Mouse (Mus musculus) liver, embryonic 13.5 days (tissue): ENCODE results near the gene Nuak2. TPM values are rescaled to one million over a fixed set of nuclear protein-coding genes. Genes with fewer than 3 reads are reported as not detected.

Experiments
- ATAC-seq: fragments of 200-750 bp; cut with Nextera tagmentation; 2 replicates; pipeline ENCODE4 v1.8.0; 2017; ENCODE audit warnings: low read depth, mild to moderate bottlenecking, moderate number of reproducible peaks, moderate library complexity
- DNase-seq: peaks from one replicate; pipeline ENCODE4 v3.0.0; 2022
- H3K27ac ChIP-seq: fragments of 300-500 bp; sonication (generic); 2 replicates; pipeline ENCODE4 v1.5.1; 2015; ENCODE audit warnings: moderate library complexity, mild to moderate bottlenecking, inconsistent platforms
- H3K27me3 ChIP-seq: fragments of 300-500 bp; sonication (generic); 2 replicates; pipeline ENCODE4 v1.6.1; 2015; ENCODE audit warnings: mild to moderate bottlenecking, inconsistent platforms
- H3K36me3 ChIP-seq: fragments of 300-500 bp; sonication (generic); 2 replicates; pipeline ENCODE4 v1.6.1; 2015; ENCODE audit warnings: mild to moderate bottlenecking, inconsistent platforms
- H3K4me1 ChIP-seq: fragments of 300-500 bp; sonication (generic); replicated peaks from 2 replicates; pipeline ENCODE4 v1.6.1; 2015; ENCODE audit warnings: inconsistent platforms
- H3K4me2 ChIP-seq: fragments of 300-500 bp; sonication (generic); 2 replicates; pipeline ENCODE4 v1.6.1; 2015; ENCODE audit warnings: inconsistent platforms, mild to moderate bottlenecking, moderate library complexity
- H3K4me3 ChIP-seq: fragments of 300-500 bp; sonication (generic); replicated peaks from 2 replicates; pipeline ENCODE4 v1.5.1; 2015; ENCODE audit warnings: mild to moderate bottlenecking, inconsistent platforms
- H3K9ac ChIP-seq: fragments of 300-500 bp; sonication (generic); 2 replicates; pipeline ENCODE4 v1.6.1; 2015; ENCODE audit warnings: mild to moderate bottlenecking, inconsistent platforms
- H3K9me3 ChIP-seq: fragments of 300-500 bp; sonication (generic); replicated peaks from 2 replicates; pipeline ENCODE4 v1.6.1; 2016; ENCODE audit warnings: inconsistent platforms
- WGBS: fragments of 180-500 bp; shearing (Covaris S2); methylation state at CpG from one replicate; pipeline ENCODE4 v1.1.7; 2015; ENCODE audit not compliant: insufficient replicate concordance; 5-methylcytosine and 5-hydroxymethylcytosine counted together
- polyA plus RNA-seq: library from polyadenylated mRNA; unstranded; fragments of >200 nt; fragmentation: Nextera tagmentation; extraction: Ambion mirVana; gene quantifications from 2 replicates; pipeline ENCODE4 v1.2.1, GENCODE M21; 2015

Gene Nuak2
- polyA plus RNA-seq, 1 experiment from 2014 or later: 1.6 TPM

DNA sequence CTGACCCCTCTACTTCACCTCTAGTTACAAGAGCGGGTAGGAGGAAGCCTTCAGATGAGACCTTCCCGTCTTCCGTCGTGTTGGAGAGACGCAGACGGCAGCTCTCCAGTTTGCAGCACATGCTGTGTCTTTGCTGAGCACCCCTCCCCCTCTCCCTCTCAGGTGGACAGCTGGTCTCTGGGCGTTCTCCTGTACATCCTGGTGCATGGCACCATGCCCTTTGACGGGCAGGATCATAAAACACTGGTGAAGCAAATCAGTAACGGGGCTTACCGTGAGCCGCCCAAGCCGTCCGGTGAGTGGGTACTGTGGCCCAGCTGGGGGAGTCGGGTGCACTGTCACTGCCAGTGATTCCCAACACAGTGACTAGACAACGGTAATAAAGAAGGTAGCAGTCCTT lies 14.5 kb downstream of the Nuak2 start:
- H3K9me3 ChIP-seq: no peaks in the 10 kb centered on the region
- H3K27me3 ChIP-seq: no peaks in the 10 kb centered on the region
- 81% methylated on average over 15 of the region's 15 CpGs for WGBS
- H3K27ac ChIP-seq: no peak overlapping the region
- H3K4me1 ChIP-seq: peaks cover 46% of the 10 kb centered on the region
- DNase-seq: no peak
- no peak overlapping the region for H3K4me2 ChIP-seq
- no peak for ATAC-seq
- no peak overlapping the region for H3K4me3 ChIP-seq
- H3K9ac ChIP-seq: no peak overlapping the region
- peaks cover 18% of the 10 kb centered on the region for H3K36me3 ChIP-seq

DNA sequence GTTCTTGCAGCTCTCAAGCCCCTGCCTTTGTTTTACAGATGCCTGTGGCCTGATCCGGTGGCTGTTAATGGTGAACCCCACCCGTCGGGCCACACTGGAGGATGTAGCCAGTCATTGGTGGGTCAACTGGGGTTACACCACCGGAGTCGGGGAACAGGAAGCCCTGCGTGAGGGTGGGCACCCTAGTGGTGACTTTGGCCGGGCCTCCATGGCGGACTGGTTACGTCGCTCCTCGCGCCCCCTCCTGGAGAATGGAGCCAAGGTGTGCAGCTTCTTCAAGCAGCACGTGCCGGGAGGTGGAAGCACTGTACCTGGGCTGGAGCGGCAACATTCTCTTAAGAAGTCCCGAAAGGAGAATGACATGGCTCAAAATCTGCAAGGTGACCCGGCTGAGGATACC lies 15.4 kb downstream of the Nuak2 start:
- Histone ChIP-seq H3K9me3 (no peaks in the 10 kb centered on the region), H3K36me3 (peaks cover 18% of the 10 kb centered on the region), H3K4me2 (no peak overlapping the region), H3K4me1 (peaks cover 55% of the 10 kb centered on the region), H3K27me3 (no peaks in the 10 kb centered on the region), H3K9ac (no peak overlapping the region), H3K27ac (no peak overlapping the region), H3K4me3 (no peak overlapping the region)
- ATAC-seq (no peak), DNase-seq (no peak)
- 76% methylated on average over 17 of the region's 17 CpGs for WGBS

DNA sequence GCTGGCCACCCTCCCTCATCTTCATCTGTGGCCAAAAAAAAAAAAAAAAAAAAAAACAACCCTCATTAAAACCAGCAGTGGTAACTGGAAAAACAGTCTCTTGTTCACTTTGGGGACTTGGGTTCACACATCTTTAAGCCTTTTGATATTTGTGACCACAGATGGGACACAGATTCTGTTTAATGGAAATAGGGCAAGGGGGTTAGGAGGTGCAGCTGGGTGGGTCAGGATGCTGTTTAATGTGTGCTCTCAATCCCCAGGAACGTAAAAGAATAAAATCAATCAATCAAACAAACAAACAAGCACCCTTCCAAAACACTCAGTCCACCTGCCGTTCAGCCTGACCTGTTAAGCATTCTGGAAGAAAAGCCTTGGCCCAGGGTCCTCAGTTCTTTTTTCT lies 17.3 kb downstream of the Nuak2 start:
- H3K4me1 ChIP-seq: peaks cover 58% of the 10 kb centered on the region
- peak overlapping the region; percentile 16; the same call in 1 of the 2 replicates for H3K4me2 ChIP-seq
- no peak overlapping the region for H3K9ac ChIP-seq
- H3K4me3 ChIP-seq: no peak overlapping the region
- peaks cover 18% of the 10 kb centered on the region for H3K36me3 ChIP-seq
- no peak for DNase-seq
- 58% methylated on average over 2 of the region's 2 CpGs for WGBS
- peak overlapping the region; percentile 79 for H3K27ac ChIP-seq
- no peaks in the 10 kb centered on the region for H3K27me3 ChIP-seq
- H3K9me3 ChIP-seq: no peaks in the 10 kb centered on the region
- ATAC-seq: no peak

DNA sequence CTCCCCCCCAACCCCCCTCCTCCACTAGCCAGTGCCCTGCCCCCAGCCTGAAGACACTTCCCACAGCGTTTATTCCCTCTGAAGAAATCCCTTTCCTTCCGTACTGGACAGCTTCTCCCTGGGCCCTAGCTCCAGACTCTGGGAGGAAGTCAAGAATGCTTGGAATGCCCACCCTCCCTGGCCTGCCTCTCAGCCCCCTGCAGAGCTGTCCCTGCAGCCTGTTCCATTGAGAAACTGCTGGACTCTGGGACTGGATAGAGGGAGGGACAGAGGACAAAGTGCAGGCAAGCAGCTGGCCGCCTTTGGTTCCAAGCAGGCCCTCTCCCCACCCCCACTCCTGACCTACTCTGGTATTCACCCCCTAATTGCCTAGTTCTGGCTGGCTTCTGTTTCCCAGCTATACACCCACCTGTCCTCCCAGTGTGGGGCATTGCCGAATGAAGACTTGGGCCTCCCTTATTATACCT lies 17.8 kb downstream of the Nuak2 start:
- H3K27ac ChIP-seq: peak overlapping the region; percentile 79
- peaks cover 18% of the 10 kb centered on the region for H3K36me3 ChIP-seq
- H3K4me1 ChIP-seq: peaks cover 61% of the 10 kb centered on the region
- peak overlapping the region; percentile 22; the same call in 1 of the 2 replicates for H3K9ac ChIP-seq
- no peaks in the 10 kb centered on the region for H3K9me3 ChIP-seq
- ATAC-seq: peak; percentile 72
- H3K4me2 ChIP-seq: peak overlapping the region; percentile 16
- H3K4me3 ChIP-seq: no peak overlapping the region
- no peak for DNase-seq
- no peaks in the 10 kb centered on the region for H3K27me3 ChIP-seq
- WGBS: 45% methylated on average over 4 of the region's 4 CpGs

DNA sequence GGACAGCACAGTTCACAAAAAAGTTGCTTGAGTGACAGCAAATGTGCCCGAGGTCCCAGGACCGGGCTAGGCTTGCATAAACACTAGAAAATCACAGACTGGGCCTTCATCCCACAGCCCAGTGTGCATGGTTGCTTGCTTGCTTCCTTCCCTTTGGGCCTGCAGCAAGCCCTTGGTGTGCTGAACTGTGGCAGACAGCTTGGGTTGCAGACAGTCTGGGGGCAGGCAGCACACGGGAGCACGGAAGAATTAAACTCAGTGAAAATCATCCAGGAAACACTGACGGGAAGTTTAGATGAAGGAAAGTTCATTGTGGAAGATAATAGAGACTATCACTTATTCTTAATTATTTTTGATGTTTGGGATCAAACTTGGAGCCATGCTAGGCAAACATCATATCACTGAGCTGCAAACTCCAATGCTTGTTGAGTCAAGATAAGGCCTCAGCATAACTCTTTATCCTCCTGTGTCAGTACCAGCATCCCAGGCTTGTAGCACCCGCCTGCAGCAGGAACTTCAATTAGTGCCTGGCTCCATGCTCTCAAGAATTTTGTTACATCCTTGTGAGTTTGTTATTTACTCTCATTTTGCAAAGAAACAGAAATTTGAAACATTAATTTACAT lies 18.4 kb downstream of the Nuak2 start:
- Histone ChIP-seq H3K27ac (peak overlapping the region; percentile 79), H3K4me1 (peaks cover 60% of the 10 kb centered on the region), H3K4me2 (peak overlapping the region; percentile 16), H3K9ac (no peak overlapping the region), H3K4me3 (no peak overlapping the region), H3K9me3 (no peaks in the 10 kb centered on the region), H3K27me3 (no peaks in the 10 kb centered on the region), H3K36me3 (peaks cover 18% of the 10 kb centered on the region)
- ATAC-seq (peak; percentile 62), DNase-seq (no peak)
- 30% methylated on average over 6 of the region's 6 CpGs for WGBS

DNA sequence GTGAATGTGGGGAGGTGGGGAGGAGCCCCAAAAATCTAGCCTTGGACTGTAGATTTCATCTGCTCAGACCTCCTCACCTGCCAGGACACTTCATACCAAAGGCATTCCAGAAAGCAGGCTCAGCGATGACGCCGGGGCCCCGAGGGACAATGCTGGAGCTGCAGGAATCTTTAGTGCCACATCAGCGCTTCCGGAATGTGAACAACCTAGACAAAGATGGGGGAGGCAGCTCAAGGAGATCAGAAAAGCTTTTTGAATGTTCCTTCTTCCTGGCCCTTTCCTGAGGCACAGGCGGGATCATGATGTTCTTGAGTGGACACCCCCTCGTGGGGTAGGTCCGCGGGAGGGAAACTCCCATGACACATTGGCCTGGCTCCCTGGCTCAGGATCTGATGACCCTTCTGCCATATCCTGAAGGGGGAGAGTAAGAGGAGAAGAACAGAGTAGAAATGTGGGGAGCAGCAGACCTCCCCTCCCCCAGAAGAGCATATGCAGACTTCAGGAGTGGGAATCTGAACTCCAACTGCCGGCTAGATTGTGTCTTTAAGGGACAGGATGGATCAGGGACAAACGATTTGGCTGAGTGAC lies 19.5 kb downstream of the Nuak2 start:
- DNase-seq (no peak), ATAC-seq (no peak)
- Histone ChIP-seq H3K27me3 (no peaks in the 10 kb centered on the region), H3K4me1 (peaks cover 60% of the 10 kb centered on the region), H3K9ac (no peak overlapping the region), H3K36me3 (peaks cover 16% of the 10 kb centered on the region), H3K27ac (peak overlapping the region; percentile 79; the same call in 1 of the 2 replicates), H3K9me3 (no peaks in the 10 kb centered on the region), H3K4me3 (no peak overlapping the region), H3K4me2 (no peak overlapping the region)
- WGBS: 63% methylated on average over 12 of the region's 12 CpGs

DNA sequence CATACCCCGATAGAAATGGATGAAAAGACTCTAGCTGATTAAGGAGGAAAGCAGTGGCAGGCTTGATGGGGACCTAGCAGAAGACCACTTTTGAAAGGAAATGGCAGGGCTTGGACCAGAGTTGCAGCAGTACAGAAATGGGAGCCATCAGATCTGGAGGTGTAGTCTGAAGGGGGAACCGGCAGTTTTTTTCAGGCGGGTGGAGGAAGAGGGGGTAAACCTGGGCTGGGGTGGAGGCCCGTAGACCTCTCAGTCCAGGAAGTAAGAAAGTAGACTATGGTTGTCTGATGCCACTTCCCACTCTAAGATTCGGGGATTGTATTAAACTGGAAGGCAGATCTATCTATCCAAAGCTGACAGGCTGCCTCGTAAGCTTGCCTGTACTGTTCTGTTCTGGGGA lies 21.0 kb downstream of the Nuak2 start:
- H3K27ac ChIP-seq: no peak overlapping the region
- H3K27me3 ChIP-seq: no peaks in the 10 kb centered on the region
- peaks cover 67% of the 10 kb centered on the region for H3K4me1 ChIP-seq

DNA sequence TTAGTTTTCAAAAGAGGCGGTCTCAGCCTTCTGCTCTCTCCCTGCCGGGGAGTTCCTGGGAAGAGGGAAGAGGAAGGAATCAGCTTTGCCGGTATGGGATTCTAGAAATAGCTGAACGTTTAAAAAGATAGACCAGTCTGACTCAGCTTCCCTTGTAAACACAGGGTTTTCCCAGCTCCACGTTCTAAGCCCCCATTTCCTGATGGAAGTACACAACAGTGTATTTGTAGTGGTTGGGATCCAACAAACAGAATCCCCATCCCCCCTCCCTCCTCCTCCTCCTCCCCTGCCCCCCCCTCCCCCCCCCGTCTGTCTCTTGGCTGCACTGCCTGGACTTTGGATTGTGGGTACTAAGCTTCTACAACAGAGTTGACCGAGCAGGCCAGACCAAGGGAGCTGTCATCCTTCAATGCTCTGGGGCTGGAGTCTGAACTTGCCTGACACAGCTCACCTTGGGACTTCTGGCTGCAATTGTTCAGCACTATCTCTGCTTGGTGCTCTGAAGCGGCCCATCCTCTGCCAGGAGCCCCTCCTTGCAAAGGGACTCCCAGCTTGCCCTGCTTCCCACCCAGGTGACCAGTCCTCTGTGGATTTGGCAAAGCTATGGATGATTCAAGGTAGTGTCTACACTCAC lies 22.2 kb downstream of the Nuak2 start:
- Histone ChIP-seq H3K4me3 (no peak overlapping the region), H3K27me3 (no peaks in the 10 kb centered on the region), H3K4me2 (no peak overlapping the region), H3K9me3 (no peaks in the 10 kb centered on the region), H3K9ac (no peak overlapping the region), H3K27ac (no peak overlapping the region), H3K4me1 (peaks cover 70% of the 10 kb centered on the region), H3K36me3 (no peaks in the 10 kb centered on the region)
- WGBS: 35% methylated on average over 8 of the region's 8 CpGs
- no peak for DNase-seq
- no peak for ATAC-seq

More for the DNA sequence above, 21.0 kb downstream of the Nuak2 start:
- DNase-seq (no peak), ATAC-seq (no peak)
- 30% methylated on average over 6 of the region's 6 CpGs for WGBS
- Histone ChIP-seq H3K9me3 (no peaks in the 10 kb centered on the region), H3K4me3 (no peak overlapping the region), H3K4me2 (no peak overlapping the region), H3K36me3 (peaks cover 4% of the 10 kb centered on the region; the same call in 1 of the 2 replicates), H3K9ac (no peak overlapping the region)

DNA sequence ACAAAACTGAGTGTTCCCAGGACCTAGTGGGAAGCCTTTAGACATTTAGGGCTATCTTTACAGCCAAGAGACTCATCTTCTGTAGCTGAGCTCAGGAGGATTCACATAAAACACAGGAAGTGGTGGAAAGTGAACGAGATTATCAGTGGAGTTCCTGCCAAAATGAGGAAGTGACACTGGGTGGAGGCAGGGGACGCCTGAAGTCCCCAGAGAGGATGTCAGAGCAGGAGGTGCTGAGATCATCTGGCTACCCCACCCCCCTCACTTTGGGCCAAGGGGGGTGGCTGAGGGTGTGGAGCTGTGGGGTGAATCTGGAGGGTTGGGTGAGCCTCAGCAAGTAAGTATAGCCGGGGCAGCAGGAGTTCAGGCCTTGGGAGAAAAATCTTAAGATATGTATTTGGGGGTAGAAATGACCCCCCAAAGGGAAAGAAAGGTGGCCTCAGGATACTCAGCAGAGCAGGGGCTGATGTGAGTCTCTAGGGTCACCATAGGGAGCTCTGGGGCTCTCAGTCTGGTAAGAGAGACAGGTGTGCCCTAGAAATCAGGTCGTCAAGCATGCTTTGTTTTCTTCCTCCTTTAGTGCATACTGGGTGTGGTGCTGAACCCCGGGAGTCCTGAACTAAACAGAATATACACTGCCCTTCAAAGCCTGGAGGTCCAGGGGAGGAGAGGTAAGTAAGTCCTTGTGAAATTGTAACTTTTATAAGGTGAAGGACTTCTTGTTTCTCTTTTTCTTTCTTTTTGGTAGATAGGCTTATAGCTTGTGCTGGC lies 26.0 kb downstream of the Nuak2 start:
- Histone ChIP-seq H3K27ac (peak overlapping the region; percentile 55), H3K9me3 (no peaks in the 10 kb centered on the region), H3K4me1 (peaks cover 40% of the 10 kb centered on the region), H3K4me2 (no peak overlapping the region), H3K36me3 (no peaks in the 10 kb centered on the region), H3K9ac (0 out of 2 replicates have a peak overlapping the region, but pooled peaks have one; percentile 36), H3K4me3 (no peak overlapping the region), H3K27me3 (0 out of 2 replicates have a peak, but pooled peaks cover 2% of the 10 kb centered on the region)
- 0 out of 2 replicates have a peak, but pooled peaks have one; percentile 33 for ATAC-seq
- WGBS: 10% methylated on average over 5 of the region's 5 CpGs
- DNase-seq: no peak

DNA sequence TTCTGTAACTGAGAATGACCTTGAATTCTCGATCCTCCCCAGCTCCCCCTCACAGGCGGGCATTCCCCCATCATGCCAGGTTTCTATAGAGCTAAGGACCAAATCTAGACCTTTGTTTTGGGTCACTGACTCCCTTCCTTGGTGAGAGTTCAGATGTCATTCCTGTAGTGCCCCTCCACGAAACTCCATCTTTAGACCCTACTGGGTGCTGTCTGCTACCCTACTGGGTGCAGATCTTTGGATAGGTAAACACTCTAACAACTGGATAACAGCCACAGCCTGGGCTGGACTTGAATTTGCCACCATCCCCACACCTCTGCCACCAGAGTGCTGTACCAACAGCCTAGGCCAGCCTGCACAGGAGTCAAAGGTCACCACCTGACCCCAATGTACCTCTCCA lies 26.6 kb downstream of the Nuak2 start:
- Histone ChIP-seq H3K4me1 (peaks cover 34% of the 10 kb centered on the region), H3K4me2 (no peak overlapping the region), H3K9ac (no peak overlapping the region; the same call in 1 of the 2 replicates), H3K27ac (no peak overlapping the region), H3K27me3 (0 out of 2 replicates have a peak, but pooled peaks cover 2% of the 10 kb centered on the region), H3K36me3 (no peaks in the 10 kb centered on the region), H3K9me3 (no peaks in the 10 kb centered on the region), H3K4me3 (no peak overlapping the region)
- 52% methylated on average over 3 of the region's 3 CpGs for WGBS
- DNase-seq (no peak), ATAC-seq (peak; percentile 47; the same call in 1 of the 2 replicates)

DNA sequence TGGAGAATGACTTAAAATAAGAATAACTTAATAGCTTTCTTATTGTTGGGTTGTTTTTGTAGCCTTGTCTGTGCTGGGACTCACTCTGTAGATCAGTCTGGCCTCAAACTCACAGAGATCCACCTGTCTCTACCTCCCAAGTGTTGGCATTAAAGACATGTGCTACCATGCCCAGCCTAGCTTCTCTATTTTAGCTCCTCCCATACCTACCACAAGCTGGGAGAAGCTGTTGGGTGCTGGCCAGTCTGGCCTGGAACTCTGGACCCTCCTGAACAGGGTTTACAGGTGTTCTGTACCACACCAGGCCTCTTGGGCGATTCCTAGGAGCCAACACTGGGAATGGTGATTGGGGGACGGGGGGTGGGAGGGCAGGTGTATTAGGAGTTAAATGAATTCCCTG lies 27.3 kb downstream of the Nuak2 start:
- 70% methylated on average over 2 of the region's 2 CpGs for WGBS

More for the DNA sequence above, 27.3 kb downstream of the Nuak2 start:
- Histone ChIP-seq H3K36me3 (no peaks in the 10 kb centered on the region), H3K27me3 (0 out of 2 replicates have a peak, but pooled peaks cover 4% of the 10 kb centered on the region), H3K27ac (no peak overlapping the region), H3K4me1 (peaks cover 29% of the 10 kb centered on the region), H3K4me3 (no peak overlapping the region), H3K9me3 (no peaks in the 10 kb centered on the region), H3K9ac (no peak overlapping the region), H3K4me2 (no peak overlapping the region)
- no peak for ATAC-seq
- no peak for DNase-seq
